Mouse (Mus musculus) MEL (cell line): ENCODE measurements around the gene Cnn3.

ENCODE experiments used
- CTCF ChIP-seq, 3 experiments: IDR thresholded peaks in 2 of 3; conservative IDR thresholded peaks in 1 of 3; 2 replicates each; pipeline ENCODE4 v1.5.1; 2011 to 2012; ENCODE audit warnings: low read length in 3 of 3, low read depth in 2 of 3, mild to moderate bottlenecking in 2 of 3, improper control_type of control experiment in 1 of 3, inconsistent platforms in 1 of 3, mixed read lengths in 1 of 3, moderate library complexity in 1 of 3; ENCODE audit not compliant: control insufficient read depth in 1 of 3, insufficient read depth in 1 of 3, poor library complexity in 1 of 3, severe bottlenecking in 1 of 3
- E2F4 ChIP-seq: IDR thresholded peaks from 2 replicates; pipeline ENCODE4 v1.6.1; 2011; ENCODE audit warnings: low read depth, low read length, improper control_type of control experiment, borderline replicate concordance
- EP300 ChIP-seq, 2 experiments: IDR thresholded peaks; 2 replicates each; pipeline ENCODE4 v1.6.1; 2011; ENCODE audit warnings: improper control_type of control experiment in 2 of 2, low read length in 2 of 2, low read depth in 1 of 2, mild to moderate bottlenecking in 1 of 2
- HCFC1 ChIP-seq: IDR thresholded peaks from 2 replicates; pipeline ENCODE4 v1.6.1; 2012; ENCODE audit warnings: low read depth, mild to moderate bottlenecking, inconsistent platforms, low read length, improper control_type of control experiment, moderate library complexity
- MAX ChIP-seq: IDR thresholded peaks from 2 replicates; pipeline ENCODE4 v1.6.1; 2011; ENCODE audit warnings: low read length, improper control_type of control experiment
- NRF1 ChIP-seq: IDR thresholded peaks from 2 replicates; pipeline ENCODE4 v1.6.1; 2014; ENCODE audit warnings: low read depth, mild to moderate bottlenecking, inconsistent platforms, low read length, improper control_type of control experiment, moderate library complexity; ENCODE audit not compliant: poor library complexity, insufficient read depth, severe bottlenecking
- POLR2A ChIP-seq, 2 experiments: IDR thresholded peaks; 2 replicates each; pipeline ENCODE4 v1.6.1; 2011 to 2012; ENCODE audit warnings: low read length in 2 of 2, mild to moderate bottlenecking in 2 of 2, control low read depth in 1 of 2, improper control_type of control experiment in 1 of 2, low read depth in 1 of 2, moderate library complexity in 1 of 2; ENCODE audit not compliant: control insufficient read depth in 1 of 2, insufficient read depth in 1 of 2, poor library complexity in 1 of 2
- POLR2AphosphoS2 ChIP-seq: IDR thresholded peaks from 2 replicates; pipeline ENCODE4 v1.6.1; 2011; ENCODE audit warnings: low read length, improper control_type of control experiment
- TAL1 ChIP-seq: IDR thresholded peaks from 2 replicates; pipeline ENCODE4 v1.6.1; 2012; ENCODE audit warnings: mild to moderate bottlenecking, inconsistent platforms, low read length, moderate library complexity, mixed read lengths
- UBTF ChIP-seq: IDR thresholded peaks from 2 replicates; pipeline ENCODE4 v1.6.1; 2012; ENCODE audit warnings: low read depth, mild to moderate bottlenecking, inconsistent platforms, low read length, improper control_type of control experiment, moderate library complexity, borderline replicate concordance; ENCODE audit not compliant: insufficient read depth
- ZC3H11A ChIP-seq: IDR thresholded peaks from 2 replicates; pipeline ENCODE4 v1.6.1; 2012; ENCODE audit warnings: low read depth, mild to moderate bottlenecking, inconsistent platforms, low read length, improper control_type of control experiment
- ZKSCAN1 ChIP-seq: IDR thresholded peaks from 2 replicates; pipeline ENCODE4 v1.6.1; 2012; ENCODE audit warnings: low read depth, mild to moderate bottlenecking, inconsistent platforms, low read length, improper control_type of control experiment, moderate library complexity

- no peak for TF ChIP-seq UBTF
- TF ChIP-seq ZC3H11A, result no peak
- no peak for TF ChIP-seq E2F4
- no peak for TF ChIP-seq MAX
- TF ChIP-seq EP300 (IDR thresholded peaks at IDR 0.05; ENCODE audit: low read depth in 1 of 2, low read length in 2 of 2), result 0 out of 4 replicates have a peak, but pooled peaks of 1 of the 2 experiments have one; percentile 21
- TF ChIP-seq POLR2AphosphoS2, result no peak
- TF ChIP-seq TAL1, result no peak
- TF ChIP-seq CTCF (IDR thresholded peaks at IDR 0.05 in 2 of 3, conservative IDR thresholded peaks at IDR 0.05 in 1 of 3; ENCODE audit: control insufficient read depth in 1 of 3, insufficient read depth in 1 of 3, low read depth in 2 of 3, low read length in 3 of 3, poor library complexity in 1 of 3, severe bottlenecking in 1 of 3), result no peak
- TF ChIP-seq POLR2A (IDR thresholded peaks at IDR 0.05; ENCODE audit: control insufficient read depth in 1 of 2, insufficient read depth in 1 of 2, low read depth in 1 of 2, low read length in 2 of 2, poor library complexity in 1 of 2), result no peak
- no peak for TF ChIP-seq HCFC1
- no peak for TF ChIP-seq NRF1
- TF ChIP-seq ZKSCAN1, result no peak
Measured at GRCm38 (mm10) chr3:121443861-121444271, 17.6 kb downstream of the Cnn3 start.
